Mouse (Mus musculus): ENCODE data around the gene Zfp68. TPM values are rescaled to one million over a fixed set of nuclear protein-coding genes. Genes with fewer than 3 reads are reported as not detected.
A peak's percentile ranks its signal among the peaks of the same experiment; 100 is the strongest.
"Not testable (repeated sequence)": the region's sequence is repeated elsewhere in the genome, so short reads cannot be mapped to it uniquely, and the experiment has no call there.

The Zfp68 gene
- polyA plus RNA-seq, 1 experiment from 2014 or later = 43.7 TPM

- H3K4me3 ChIP-seq (ENCODE audit: low read depth, low read length) = no peak overlapping the region
- H3K4me2 ChIP-seq = no peak overlapping the region
- 0 out of 2 replicates have a peak, but pooled peaks cover 12% of the 10 kb centered on the region for H3K36me3 ChIP-seq (ENCODE audit: control insufficient read depth, insufficient read depth, low read length)
- H3K27ac ChIP-seq (ENCODE audit: low read depth, low read length) = no peak overlapping the region
- ATAC-seq (replicated peaks; ENCODE audit: insufficient number of reproducible peaks, low FRiP score, low TSS enrichment) = no peak
- H3K4me1 ChIP-seq (ENCODE audit: control insufficient read depth, insufficient read depth, low read length) = no peaks in the 10 kb centered on the region
- no peaks in the 10 kb centered on the region for H3K27me3 ChIP-seq (ENCODE audit: control insufficient read depth, insufficient read depth, low read length)
- no peak overlapping the region for H3K9ac ChIP-seq (ENCODE audit: low read depth, low read length)
- WGBS (ENCODE audit: insufficient replicate concordance) = 90% methylated on average over 2 of the region's 2 CpGs
- H3K9me3 ChIP-seq (replicated peaks; ENCODE audit: control insufficient read depth, low read length) = no peaks in the 10 kb centered on the region
These were observed 16.9 kb upstream of the Zfp68 start for GRCm38 (mm10) chr5:138636486-138636885.

- Histone ChIP-seq H3K9me3 (replicated peaks; ENCODE audit: control insufficient read depth, low read length) (no peaks in the 10 kb centered on the region), H3K4me1 (ENCODE audit: control insufficient read depth, insufficient read depth, low read length) (peaks cover 9% of the 10 kb centered on the region), H3K27ac (ENCODE audit: low read depth, low read length) (peak overlapping the region; percentile 84; the same call in 1 of the 2 replicates), H3K36me3 (ENCODE audit: control insufficient read depth, insufficient read depth, low read length) (no peaks in the 10 kb centered on the region), H3K4me3 (ENCODE audit: low read depth, low read length) (peak overlapping the region; percentile 86), H3K9ac (ENCODE audit: low read depth, low read length) (peak overlapping the region; percentile 90), H3K4me2 (peak overlapping the region; percentile 83), H3K27me3 (ENCODE audit: control insufficient read depth, insufficient read depth, low read length) (no peaks in the 10 kb centered on the region)
- WGBS (ENCODE audit: insufficient replicate concordance) = 21% methylated on average over 3 of the region's 3 CpGs
- no peak for ATAC-seq (replicated peaks; ENCODE audit: insufficient number of reproducible peaks, low FRiP score, low TSS enrichment)
These were observed 3.9 kb upstream of the Zfp68 start for GRCm38 (mm10) chr5:138623478-138623875.

- Histone ChIP-seq H3K4me2 (peak within 1 kb of the TSS; percentile 83), H3K4me1 (ENCODE audit: control insufficient read depth, insufficient read depth, low read length) (peaks cover 9% of the 10 kb centered on the region), H3K27me3 (ENCODE audit: control insufficient read depth, insufficient read depth, low read length) (no peaks in the 10 kb centered on the region), H3K9me3 (replicated peaks; ENCODE audit: control insufficient read depth, low read length) (no peaks in the 10 kb centered on the region; the same call in 1 of the 2 replicates), H3K9ac (ENCODE audit: low read depth, low read length) (peak within 1 kb of the TSS; percentile 90), H3K27ac (ENCODE audit: low read depth, low read length) (peak within 1 kb of the TSS; percentile 84), H3K36me3 (ENCODE audit: control insufficient read depth, insufficient read depth, low read length) (peaks cover 2% of the 10 kb centered on the region; the same call in 1 of the 2 replicates), H3K4me3 (ENCODE audit: low read depth, low read length) (peak within 1 kb of the TSS; percentile 86)
- WGBS (ENCODE audit: insufficient replicate concordance) = 1% methylated on average over 30 of the region's 30 CpGs
- peak; percentile 92 for ATAC-seq (replicated peaks; ENCODE audit: insufficient number of reproducible peaks, low FRiP score, low TSS enrichment)
These were observed 3.3 kb upstream of the Zfp68 start, which contains the start of gene A430033K04Rik for GRCm38 (mm10) chr5:138622645-138623477. A430033K04Rik (plus strand) TSS chr5:138622859.

GRCm38 (mm10) chr5:138620836-138621235, 1.3 kb upstream of the Zfp68 start:
- Histone ChIP-seq H3K9ac (ENCODE audit: low read depth, low read length) (no peak overlapping the region), H3K36me3 (ENCODE audit: control insufficient read depth, insufficient read depth, low read length) (peaks cover 18% of the 10 kb centered on the region), H3K27me3 (ENCODE audit: control insufficient read depth, insufficient read depth, low read length) (no peaks in the 10 kb centered on the region), H3K4me3 (ENCODE audit: low read depth, low read length) (no peak overlapping the region), H3K4me2 (no peak overlapping the region), H3K27ac (ENCODE audit: low read depth, low read length) (no peak overlapping the region), H3K9me3 (replicated peaks; ENCODE audit: control insufficient read depth, low read length) (peaks cover 5% of the 10 kb centered on the region), H3K4me1 (ENCODE audit: control insufficient read depth, insufficient read depth, low read length) (peaks cover 9% of the 10 kb centered on the region)
- WGBS (ENCODE audit: insufficient replicate concordance) = 84% methylated on average over 5 of the region's 5 CpGs
- no peak for ATAC-seq (replicated peaks; ENCODE audit: insufficient number of reproducible peaks, low FRiP score, low TSS enrichment)

GRCm38 (mm10) chr5:138618353-138618752, 1.2 kb downstream of the Zfp68 start:
- Histone ChIP-seq H3K9ac (ENCODE audit: low read depth, low read length) (no peak overlapping the region), H3K4me2 (peak overlapping the region; percentile 57), H3K36me3 (ENCODE audit: control insufficient read depth, insufficient read depth, low read length) (peaks cover 42% of the 10 kb centered on the region), H3K4me3 (ENCODE audit: low read depth, low read length) (peak overlapping the region; percentile 86), H3K27me3 (ENCODE audit: control insufficient read depth, insufficient read depth, low read length) (no peaks in the 10 kb centered on the region), H3K9me3 (replicated peaks; ENCODE audit: control insufficient read depth, low read length) (peaks cover 5% of the 10 kb centered on the region), H3K27ac (ENCODE audit: low read depth, low read length) (no peak overlapping the region), H3K4me1 (ENCODE audit: control insufficient read depth, insufficient read depth, low read length) (no peaks in the 10 kb centered on the region)
- ATAC-seq (replicated peaks; ENCODE audit: insufficient number of reproducible peaks, low FRiP score, low TSS enrichment) = no peak
- WGBS (ENCODE audit: insufficient replicate concordance) = 90% methylated on average over 1 of the region's 1 CpGs

- no peak for ATAC-seq (replicated peaks; ENCODE audit: insufficient number of reproducible peaks, low FRiP score, low TSS enrichment)
- H3K27ac ChIP-seq (ENCODE audit: low read depth, low read length) = no peak overlapping the region
- H3K27me3 ChIP-seq (ENCODE audit: control insufficient read depth, insufficient read depth, low read length) = no peaks in the 10 kb centered on the region
- no peak overlapping the region for H3K4me2 ChIP-seq
- H3K36me3 ChIP-seq (ENCODE audit: control insufficient read depth, insufficient read depth, low read length) = no peaks in the 10 kb centered on the region
- no peak overlapping the region for H3K4me3 ChIP-seq (ENCODE audit: low read depth, low read length)
- H3K9me3 ChIP-seq (replicated peaks; ENCODE audit: control insufficient read depth, low read length) = peaks cover 4% of the 10 kb centered on the region; the same call in 1 of the 2 replicates
- no peaks in the 10 kb centered on the region for H3K4me1 ChIP-seq (ENCODE audit: control insufficient read depth, insufficient read depth, low read length)
- WGBS (ENCODE audit: insufficient replicate concordance) = 84% methylated on average over 6 of the region's 6 CpGs
- no peak overlapping the region for H3K9ac ChIP-seq (ENCODE audit: low read depth, low read length)
These were observed 32.2 kb downstream of the Zfp68 start for GRCm38 (mm10) chr5:138587396-138587795.

GRCm38 (mm10) chr5:138571623-138572022, 47.9 kb downstream of the Zfp68 start:
- H3K9me3 ChIP-seq (replicated peaks; ENCODE audit: control insufficient read depth, low read length) = 0 out of 2 replicates have a peak, but pooled peaks cover 2% of the 10 kb centered on the region

GRCm38 (mm10) chr5:138564612-138565011, 54.9 kb downstream of the Zfp68 start, which contains the start of gene 1700123K08Rik:
1700123K08Rik (minus strand) TSS chr5:138564712.
- not testable (repeated sequence) for H3K9me3 ChIP-seq (replicated peaks; ENCODE audit: control insufficient read depth, low read length); H3K36me3 ChIP-seq (ENCODE audit: control insufficient read depth, insufficient read depth, low read length); H3K4me3 ChIP-seq (ENCODE audit: low read depth, low read length); H3K27ac ChIP-seq (ENCODE audit: low read depth, low read length); H3K9ac ChIP-seq (ENCODE audit: low read depth, low read length); H3K4me1 ChIP-seq (ENCODE audit: control insufficient read depth, insufficient read depth, low read length); H3K4me2 ChIP-seq; ATAC-seq (replicated peaks; ENCODE audit: insufficient number of reproducible peaks, low FRiP score, low TSS enrichment); H3K27me3 ChIP-seq (ENCODE audit: control insufficient read depth, insufficient read depth, low read length)
- WGBS (ENCODE audit: insufficient replicate concordance) = 71% methylated on average over 2 of the region's 2 CpGs

More at GRCm38 (mm10) chr5:138571623-138572022, 47.9 kb downstream of the Zfp68 start:
- no peak for ATAC-seq (replicated peaks; ENCODE audit: insufficient number of reproducible peaks, low FRiP score, low TSS enrichment)
- H3K4me3 ChIP-seq (ENCODE audit: low read depth, low read length) = no peak overlapping the region
- no peak overlapping the region for H3K4me2 ChIP-seq
- no peaks in the 10 kb centered on the region for H3K4me1 ChIP-seq (ENCODE audit: control insufficient read depth, insufficient read depth, low read length)
- H3K27me3 ChIP-seq (ENCODE audit: control insufficient read depth, insufficient read depth, low read length) = no peaks in the 10 kb centered on the region
- no peak overlapping the region for H3K27ac ChIP-seq (ENCODE audit: low read depth, low read length)
- H3K36me3 ChIP-seq (ENCODE audit: control insufficient read depth, insufficient read depth, low read length) = no peaks in the 10 kb centered on the region
- WGBS (ENCODE audit: insufficient replicate concordance) = 52% methylated on average over 4 of the region's 4 CpGs
- no peak overlapping the region for H3K9ac ChIP-seq (ENCODE audit: low read depth, low read length)

Measured in heart, embryonic 11.5 days (tissue).